Mouse (Mus musculus): ENCODE results near the gene Ift140. TPM values are rescaled to one million over a fixed set of nuclear protein-coding genes. Genes with fewer than 3 reads are reported as not detected.

Ift140 gene
- total and polyA plus RNA-seq, 3 experiments: 3.4 to 9.0 TPM; not detected in 1

- H3K9ac ChIP-seq (ENCODE audit: control insufficient read depth, low read depth, low read length, poor library complexity, severe bottlenecking): no peak overlapping the region
- H3K4me1 ChIP-seq (ENCODE audit: control insufficient read depth in 1 of 2, insufficient read depth in 2 of 2, low read length in 2 of 2): peaks cover 0 to 6% of the 10 kb centered on the region in 2 experiments; a peak in 2 of 4 replicates
- DNase-seq (ENCODE audit: low read depth, low spot score): no peak
- TF ChIP-seq MYB (IDR thresholded peaks at IDR 0.05; ENCODE audit: low read depth, low read length): no peak
- no peak overlapping the region for H3K27ac ChIP-seq (ENCODE audit: control insufficient read depth, low read depth, low read length)
- no peaks in the 10 kb centered on the region for H3K9me3 ChIP-seq (replicated peaks; ENCODE audit: insufficient read depth, low read length)
- H3K27me3 ChIP-seq (ENCODE audit: control insufficient read depth in 1 of 2, insufficient read depth in 2 of 2, low read length in 2 of 2): no peaks in the 10 kb centered on the region
- peaks cover 11% of the 10 kb centered on the region for H3K79me2 ChIP-seq (ENCODE audit: control insufficient read depth, insufficient read depth, low read length, poor library complexity)
- peaks cover 2 to 4% of the 10 kb centered on the region in 2 experiments; a peak in 3 of 4 replicates for H3K36me3 ChIP-seq (ENCODE audit: control insufficient read depth in 1 of 2, insufficient read depth in 2 of 2, low read length in 2 of 2)
- no peak overlapping the region for H3K4me3 ChIP-seq (ENCODE audit: control insufficient read depth in 1 of 2, insufficient read depth in 1 of 2, low read depth in 2 of 2, low read length in 2 of 2)
Measured at GRCm38 (mm10) chr17:25110590-25110989, 94.7 kb downstream of the Ift140 start.

DNA sequence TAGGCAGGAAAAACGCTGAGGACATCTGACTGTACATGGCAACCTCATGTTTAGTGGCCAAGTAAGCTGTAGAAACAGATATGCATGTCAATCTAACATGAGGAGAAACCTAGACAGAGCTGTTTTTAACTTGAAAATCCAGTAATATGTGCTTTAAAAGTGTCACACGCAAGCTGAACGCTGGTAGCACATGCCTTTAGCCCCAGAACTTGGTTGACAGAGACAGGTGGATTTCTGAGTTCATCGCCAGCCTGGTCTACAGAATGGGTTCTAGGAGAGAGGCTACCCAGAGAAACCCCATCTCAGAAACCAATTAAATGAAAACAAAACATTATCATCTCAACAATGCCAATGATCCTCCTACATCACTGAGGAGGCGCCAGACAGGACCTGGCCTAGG lies 95.3 kb downstream of the Ift140 start:
- no peak overlapping the region for H3K27ac ChIP-seq (ENCODE audit: control insufficient read depth, low read depth, low read length)
- H3K9me3 ChIP-seq (replicated peaks; ENCODE audit: insufficient read depth, low read length): no peaks in the 10 kb centered on the region
- peaks cover 2 to 4% of the 10 kb centered on the region in 2 experiments; a peak in 3 of 4 replicates for H3K36me3 ChIP-seq (ENCODE audit: control insufficient read depth in 1 of 2, insufficient read depth in 2 of 2, low read length in 2 of 2)
- H3K27me3 ChIP-seq (ENCODE audit: control insufficient read depth in 1 of 2, insufficient read depth in 2 of 2, low read length in 2 of 2): no peaks in the 10 kb centered on the region
- peaks cover 11% of the 10 kb centered on the region for H3K79me2 ChIP-seq (ENCODE audit: control insufficient read depth, insufficient read depth, low read length, poor library complexity)
- peaks cover 0 to 8% of the 10 kb centered on the region in 2 experiments; a peak in 2 of 4 replicates for H3K4me1 ChIP-seq (ENCODE audit: control insufficient read depth in 1 of 2, insufficient read depth in 2 of 2, low read length in 2 of 2)
- no peak overlapping the region for H3K9ac ChIP-seq (ENCODE audit: control insufficient read depth, low read depth, low read length, poor library complexity, severe bottlenecking)
- TF ChIP-seq MEF2A (IDR thresholded peaks at IDR 0.05; ENCODE audit: extremely low read depth, insufficient replicate concordance, low read depth, low read length, poor library complexity, severe bottlenecking) (no peak), ZC3H11A (IDR thresholded peaks at IDR 0.05; ENCODE audit: low read depth, low read length) (no peak)
- H3K4me3 ChIP-seq (ENCODE audit: control insufficient read depth in 1 of 2, insufficient read depth in 1 of 2, low read depth in 2 of 2, low read length in 2 of 2): no peak overlapping the region
- no peak for DNase-seq (ENCODE audit: low read depth, low spot score)

DNA sequence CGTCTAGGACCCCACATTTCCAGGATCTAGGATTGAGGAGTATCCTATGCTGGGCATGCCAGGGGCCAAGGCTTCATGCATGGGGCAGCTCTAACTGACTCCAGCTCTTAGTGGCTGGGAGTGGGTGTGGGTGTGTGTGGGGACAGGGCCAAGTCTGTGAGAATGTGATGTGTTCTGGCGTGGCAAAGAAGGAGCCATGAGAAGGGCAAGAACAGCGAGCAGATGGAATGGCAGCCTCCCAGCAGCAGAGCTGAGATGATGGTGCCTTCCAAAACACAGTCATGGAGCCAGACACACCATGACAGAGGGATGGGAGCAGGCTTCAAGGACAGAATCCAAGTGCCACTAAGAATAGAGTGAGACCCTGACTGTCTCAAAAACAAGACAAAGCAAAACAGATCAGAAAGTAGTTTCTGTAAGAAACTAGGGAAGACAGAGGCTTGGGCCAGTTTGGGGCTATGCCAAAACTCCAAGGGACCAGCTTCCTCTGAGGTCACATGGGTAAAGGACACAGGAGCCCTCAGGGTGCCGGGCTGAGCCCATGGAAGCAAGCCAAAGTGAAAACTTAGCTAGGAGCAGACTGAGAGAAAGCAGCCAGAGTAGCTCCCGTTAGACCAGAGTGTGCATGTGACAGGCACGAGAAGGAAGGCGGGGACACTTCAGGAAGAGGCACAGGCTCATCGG lies 96.0 kb downstream of the Ift140 start:
- peaks cover 11% of the 10 kb centered on the region for H3K79me2 ChIP-seq (ENCODE audit: control insufficient read depth, insufficient read depth, low read length, poor library complexity)

More for the DNA sequence above, 96.0 kb downstream of the Ift140 start:
- Histone ChIP-seq H3K4me1 (ENCODE audit: control insufficient read depth in 1 of 2, insufficient read depth in 2 of 2, low read length in 2 of 2) (peaks cover 0 to 11% of the 10 kb centered on the region in 2 experiments; a peak in 2 of 4 replicates), H3K9ac (ENCODE audit: control insufficient read depth, low read depth, low read length, poor library complexity, severe bottlenecking) (no peak overlapping the region), H3K4me3 (ENCODE audit: control insufficient read depth in 1 of 2, insufficient read depth in 1 of 2, low read depth in 2 of 2, low read length in 2 of 2) (no peak overlapping the region), H3K27ac (ENCODE audit: control insufficient read depth, low read depth, low read length) (no peak overlapping the region), H3K9me3 (replicated peaks; ENCODE audit: insufficient read depth, low read length) (no peaks in the 10 kb centered on the region), H3K36me3 (ENCODE audit: control insufficient read depth in 1 of 2, insufficient read depth in 2 of 2, low read length in 2 of 2) (peaks cover 2 to 4% of the 10 kb centered on the region in 2 experiments; a peak in 3 of 4 replicates), H3K27me3 (ENCODE audit: control insufficient read depth in 1 of 2, insufficient read depth in 2 of 2, low read length in 2 of 2) (no peaks in the 10 kb centered on the region)
- DNase-seq (ENCODE audit: low read depth, low spot score): no peak
- no peak for TF ChIP-seq JUND (IDR thresholded peaks at IDR 0.05; ENCODE audit: low read depth, low read length)
- no peak for TF ChIP-seq UBTF (IDR thresholded peaks at IDR 0.05; ENCODE audit: borderline replicate concordance, insufficient read depth, low read depth, low read length)
- no peak for TF ChIP-seq ELF1 (IDR thresholded peaks at IDR 0.05; ENCODE audit: low read depth, low read length)
- TF ChIP-seq MAFK (IDR thresholded peaks at IDR 0.05; ENCODE audit: borderline replicate concordance, low read depth, low read length): no peak
- TF ChIP-seq CTCF (IDR thresholded peaks at IDR 0.05 in 2 of 3, conservative IDR thresholded peaks at IDR 0.05 in 1 of 3; ENCODE audit: control insufficient read depth in 1 of 3, insufficient read depth in 1 of 3, low read depth in 2 of 3, low read length in 3 of 3, poor library complexity in 1 of 3, severe bottlenecking in 1 of 3): no peak
- no peak for TF ChIP-seq NELFE (IDR thresholded peaks at IDR 0.05; ENCODE audit: low read depth, low read length)
- TF ChIP-seq MYB (IDR thresholded peaks at IDR 0.05; ENCODE audit: low read depth, low read length): no peak
- no peak for TF ChIP-seq ZC3H11A (IDR thresholded peaks at IDR 0.05; ENCODE audit: low read depth, low read length)
- no peak for TF ChIP-seq E2F4 (IDR thresholded peaks at IDR 0.05; ENCODE audit: borderline replicate concordance, low read depth, low read length)
- no peak for TF ChIP-seq USF1 (IDR thresholded peaks at IDR 0.05; ENCODE audit: low read depth, low read length)

Data from MEL (cell line).